Mouse (Mus musculus) heart, adult 2 months (tissue): ENCODE results near the gene Tiam1.

ENCODE experiments used
- CTCF ChIP-seq: fragments of 200-600 bp; IDR thresholded peaks from 2 replicates; pipeline ENCODE4 v1.8.1; 2022; ENCODE audit warnings: antibody characterized with exemption, mild to moderate bottlenecking, moderate library complexity
- POLR2A ChIP-seq: fragments of 200-500 bp; IDR thresholded peaks from 2 replicates; pipeline ENCODE4 v1.6.1; 2011; ENCODE audit warnings: mild to moderate bottlenecking, low read depth, low read length, control low read depth; ENCODE audit not compliant: insufficient read depth

DNA sequence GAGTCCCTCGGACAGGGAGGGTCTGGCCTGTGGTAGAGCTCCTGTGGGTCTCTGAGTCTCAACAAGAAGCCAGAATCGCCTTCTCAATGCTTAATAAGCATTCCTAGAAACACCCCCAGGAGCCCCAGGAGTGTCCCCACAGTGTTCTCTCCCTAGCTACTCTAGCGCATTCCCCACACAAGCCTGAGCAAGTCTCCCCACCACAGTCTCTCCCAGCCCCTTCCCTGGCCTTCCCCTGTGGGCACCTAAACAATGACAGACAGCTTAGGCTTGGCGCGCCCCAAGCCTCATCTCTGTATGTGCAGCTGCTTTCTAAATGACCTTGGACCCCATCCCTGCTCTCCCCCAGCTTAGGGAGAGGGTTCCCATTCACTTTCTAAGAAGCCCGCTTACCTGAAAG is 7.3 kb upstream of the Tiam1 start:
- TF ChIP-seq POLR2A (no peak), CTCF (no peak)
